Mouse (Mus musculus) liver, embryonic 11.5 days (tissue): ENCODE measurements around the gene Gm13030. TPM values are rescaled to one million over a fixed set of nuclear protein-coding genes. Genes with fewer than 3 reads are reported as not detected.
A peak's percentile ranks its signal among the peaks of the same experiment; 100 is the strongest.
"Not testable (repeated sequence)": the region's sequence is repeated elsewhere in the genome, so short reads cannot be mapped to it uniquely, and the experiment has no call there.

Source experiments
- ATAC-seq: fragments of 200-750 bp; cut with Nextera tagmentation; replicated peaks from 2 replicates; pipeline ENCODE4 v1.8.0; 2017; ENCODE audit warnings: moderate number of reproducible peaks, mild to moderate bottlenecking, moderate TSS enrichment, moderate library complexity; ENCODE audit not compliant: low FRiP score
- DNase-seq: peaks from one replicate; pipeline ENCODE4 v3.0.0-alpha.2; 2017; ENCODE audit warnings: low spot score
- H3K27ac ChIP-seq: fragments of 300-500 bp; sonication (generic); 2 replicates; pipeline ENCODE4 v1.5.1; 2014; ENCODE audit warnings: mild to moderate bottlenecking, low read depth, low read length, control low read depth
- H3K27me3 ChIP-seq: fragments of 300-500 bp; sonication (generic); replicated peaks from 2 replicates; pipeline ENCODE4 v1.6.1; 2014; ENCODE audit warnings: low read length, mixed read lengths; ENCODE audit not compliant: control insufficient read depth, insufficient read depth
- H3K36me3 ChIP-seq: fragments of 300-500 bp; sonication (generic); 2 replicates; pipeline ENCODE4 v1.6.1; 2014; ENCODE audit warnings: mild to moderate bottlenecking, low read length, moderate library complexity, mixed read lengths; ENCODE audit not compliant: control insufficient read depth, insufficient read depth
- H3K4me1 ChIP-seq: fragments of 300-500 bp; sonication (generic); replicated peaks from 2 replicates; pipeline ENCODE4 v1.6.1; 2014; ENCODE audit warnings: low read length, mixed read lengths; ENCODE audit not compliant: control insufficient read depth, insufficient read depth
- H3K4me2 ChIP-seq: fragments of 300-500 bp; sonication (generic); 2 replicates; pipeline ENCODE4 v1.6.1; 2014; ENCODE audit warnings: mild to moderate bottlenecking, control low read depth, moderate library complexity
- H3K4me3 ChIP-seq: fragments of 300-500 bp; sonication (generic); 2 replicates; pipeline ENCODE4 v1.5.1; 2014; ENCODE audit warnings: low read depth, low read length, control low read depth
- H3K9ac ChIP-seq: fragments of 300-500 bp; sonication (generic); 2 replicates; pipeline ENCODE4 v1.6.1; 2014; ENCODE audit warnings: low read depth, low read length, control low read depth
- H3K9me3 ChIP-seq: fragments of 300-500 bp; sonication (generic); 2 replicates; pipeline ENCODE4 v1.6.1; 2016; ENCODE audit warnings: low read length, inconsistent platforms, mixed read lengths; ENCODE audit not compliant: control insufficient read depth
- WGBS: fragments of 180-500 bp; shearing (Covaris S2); extraction: QIAGEN DNeasy Blood & Tissue Kit; methylation state at CpG from one replicate; pipeline ENCODE4 v1.1.7; 2014; 5-methylcytosine and 5-hydroxymethylcytosine counted together
- polyA plus RNA-seq: library from polyadenylated mRNA; unstranded; fragments of >200 nt; fragmentation: Nextera tagmentation; extraction: Ambion mirVana; gene quantifications from 2 replicates; pipeline ENCODE4 v1.2.1, GENCODE M21; 2014

Gene Gm13030
- polyA plus RNA-seq, 1 experiment from 2014 or later, result not detected

DNA sequence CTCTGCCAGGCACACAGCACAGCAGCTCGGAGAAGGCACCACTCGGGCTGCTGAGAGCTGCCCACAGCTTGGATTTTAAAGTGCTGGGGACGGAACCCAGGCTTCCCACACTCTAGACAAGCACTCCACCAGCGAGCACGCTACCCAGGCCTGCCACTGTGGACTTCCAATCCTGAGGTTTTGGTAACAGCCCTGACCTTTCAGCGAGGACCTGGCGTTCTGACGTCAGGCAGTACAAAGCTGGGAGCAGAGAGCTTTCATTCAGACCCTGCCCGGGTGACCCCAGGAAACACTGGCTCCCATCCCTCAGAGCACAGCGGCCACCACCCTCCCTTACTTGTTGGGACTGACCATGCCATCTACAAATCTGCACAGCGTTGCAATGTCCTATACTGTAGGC, 20.0 kb upstream of the Gm13030 start:
- H3K9ac ChIP-seq, H3K4me2 ChIP-seq, DNase-seq, ATAC-seq, H3K9me3 ChIP-seq, H3K27ac ChIP-seq, H3K4me3 ChIP-seq, H3K27me3 ChIP-seq, H3K4me1 ChIP-seq: not testable (repeated sequence)
- 88% methylated on average over 11 of the region's 11 CpGs for WGBS
- H3K36me3 ChIP-seq, result peaks cover 11% of the 10 kb centered on the region

DNA sequence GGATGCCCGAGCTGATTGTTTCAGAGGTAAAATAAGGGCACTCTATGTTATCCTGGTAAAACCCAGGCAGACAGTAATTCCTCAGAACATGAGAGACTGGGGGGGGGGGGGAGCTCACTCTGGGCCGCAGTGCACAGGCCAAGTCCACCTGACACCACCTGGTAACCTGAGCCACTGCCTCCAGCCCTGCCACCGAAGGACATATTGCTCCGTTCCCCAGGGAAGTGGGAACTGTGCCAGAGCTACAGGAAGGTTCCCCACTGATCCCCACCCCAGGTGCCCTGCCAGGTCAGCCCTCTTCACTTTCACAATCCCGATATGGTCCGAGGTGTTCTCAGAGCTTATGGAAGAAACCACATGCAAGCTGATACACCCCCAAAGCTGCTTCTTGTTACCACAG, 18.9 kb upstream of the Gm13030 start:
- Histone ChIP-seq H3K4me2 (no peak overlapping the region), H3K4me1 (no peaks in the 10 kb centered on the region), H3K27me3 (no peaks in the 10 kb centered on the region), H3K36me3 (peaks cover 11% of the 10 kb centered on the region), H3K27ac (no peak overlapping the region), H3K9me3 (no peaks in the 10 kb centered on the region), H3K9ac (no peak overlapping the region), H3K4me3 (no peak overlapping the region)
- no peak for ATAC-seq
- WGBS, result 81% methylated on average over 6 of the region's 6 CpGs
- DNase-seq, result no peak

DNA sequence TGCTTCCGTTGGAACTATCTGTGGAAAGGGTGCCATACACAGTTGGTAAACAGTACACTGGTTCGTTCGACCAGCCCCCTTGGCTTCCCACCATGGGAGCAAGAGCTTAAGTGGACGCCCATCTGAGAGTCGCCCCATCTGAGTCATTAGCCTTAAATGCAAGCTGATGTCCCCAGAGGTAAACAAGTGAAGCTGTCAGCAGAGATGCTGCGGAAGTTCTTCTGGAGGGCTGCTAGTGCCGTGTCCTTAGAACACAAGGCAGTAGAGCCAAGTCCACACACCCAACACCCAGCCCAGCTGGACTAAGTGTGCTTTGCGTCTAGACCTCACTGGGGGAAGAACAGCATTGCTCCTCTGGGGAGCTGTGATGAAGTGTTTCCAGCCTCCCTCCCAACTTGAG, 15.9 kb upstream of the Gm13030 start:
- WGBS, result 73% methylated on average over 8 of the region's 8 CpGs
- H3K36me3 ChIP-seq, result peaks cover 2% of the 10 kb centered on the region; the same call in 1 of the 2 replicates
- H3K27ac ChIP-seq, result no peak overlapping the region
- no peaks in the 10 kb centered on the region for H3K4me1 ChIP-seq
- ATAC-seq (no peak), DNase-seq (no peak)
- H3K4me3 ChIP-seq, result no peak overlapping the region
- H3K27me3 ChIP-seq, result no peaks in the 10 kb centered on the region
- no peak overlapping the region for H3K4me2 ChIP-seq
- no peaks in the 10 kb centered on the region for H3K9me3 ChIP-seq
- H3K9ac ChIP-seq, result no peak overlapping the region

DNA sequence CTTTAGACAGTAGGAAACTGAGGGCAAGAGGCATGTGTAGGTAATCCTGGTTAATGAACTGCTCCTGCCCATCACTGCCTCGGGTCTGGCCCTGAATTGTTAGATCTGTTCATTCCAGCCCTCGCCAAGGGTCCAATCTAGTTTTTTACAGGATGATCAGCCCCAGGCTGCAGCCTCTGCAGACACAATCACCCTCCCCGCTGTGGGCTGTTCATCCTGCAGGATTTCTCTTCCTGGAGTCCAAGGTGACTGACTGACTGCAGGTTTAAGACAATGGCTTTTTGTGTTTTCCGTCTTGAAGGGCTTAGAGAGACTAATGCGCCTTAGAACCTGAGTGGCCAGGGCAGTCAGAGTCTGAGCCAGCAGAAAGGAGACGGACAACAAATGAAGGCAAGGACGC, 15.4 kb upstream of the Gm13030 start:
- WGBS, result 73% methylated on average over 7 of the region's 7 CpGs
- Histone ChIP-seq H3K27ac (no peak overlapping the region), H3K9me3 (no peaks in the 10 kb centered on the region)

DNA sequence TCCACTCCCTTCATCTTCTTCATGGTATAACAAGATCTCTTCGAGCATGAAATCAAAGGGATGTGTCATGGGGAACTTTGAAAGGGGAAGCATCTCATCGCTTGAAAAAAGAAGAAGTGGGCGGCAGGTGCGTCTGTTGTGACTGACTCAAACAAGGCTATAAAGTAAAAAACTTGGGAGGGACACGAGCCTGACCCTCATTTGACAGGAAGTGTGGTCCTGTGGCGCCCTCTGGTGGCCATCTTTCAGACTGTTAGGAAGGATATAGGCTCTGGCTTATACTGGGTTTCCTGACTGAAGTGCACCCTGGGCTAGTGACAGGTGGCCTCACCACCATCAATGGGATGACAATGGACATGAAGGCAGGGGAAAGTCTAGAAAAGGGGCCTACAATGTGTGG, 10.5 kb upstream of the Gm13030 start:
- H3K9ac ChIP-seq, result no peak overlapping the region
- DNase-seq, result peak; percentile 64
- H3K9me3 ChIP-seq, result no peaks in the 10 kb centered on the region
- H3K27me3 ChIP-seq, result peaks cover 13% of the 10 kb centered on the region
- no peaks in the 10 kb centered on the region for H3K36me3 ChIP-seq
- H3K4me1 ChIP-seq, result no peaks in the 10 kb centered on the region
- ATAC-seq, result no peak
- no peak overlapping the region for H3K27ac ChIP-seq
- WGBS, result 11% methylated on average over 6 of the region's 6 CpGs
- no peak overlapping the region for H3K4me2 ChIP-seq
- H3K4me3 ChIP-seq, result no peak overlapping the region

More for the DNA sequence above, 15.4 kb upstream of the Gm13030 start:
- ATAC-seq (no peak), DNase-seq (no peak)
- Histone ChIP-seq H3K36me3 (no peaks in the 10 kb centered on the region), H3K4me2 (no peak overlapping the region), H3K4me1 (no peaks in the 10 kb centered on the region), H3K4me3 (no peak overlapping the region), H3K27me3 (no peaks in the 10 kb centered on the region), H3K9ac (no peak overlapping the region)

DNA sequence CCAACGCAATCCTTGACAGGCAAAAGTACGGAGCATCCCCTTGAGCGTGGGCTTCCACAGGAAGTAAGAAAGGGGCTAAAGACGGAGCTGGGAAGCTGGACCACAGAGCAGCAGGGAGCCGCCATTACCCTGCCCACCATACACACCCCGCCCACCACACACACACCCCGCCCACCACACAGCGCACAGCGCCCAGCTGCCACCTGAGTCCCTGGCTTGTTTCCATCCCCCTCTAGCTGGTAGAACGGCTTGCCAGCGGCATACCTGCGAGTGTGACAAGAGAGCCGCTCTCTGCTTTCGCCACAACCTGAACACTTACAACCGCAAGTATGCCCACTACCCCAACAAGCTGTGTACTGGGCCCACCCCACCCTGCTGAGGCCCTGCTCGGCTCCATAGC, 8.4 kb upstream of the Gm13030 start:
- WGBS, result 19% methylated on average over 16 of the region's 16 CpGs
- DNase-seq, result no peak
- no peak overlapping the region for H3K27ac ChIP-seq

DNA sequence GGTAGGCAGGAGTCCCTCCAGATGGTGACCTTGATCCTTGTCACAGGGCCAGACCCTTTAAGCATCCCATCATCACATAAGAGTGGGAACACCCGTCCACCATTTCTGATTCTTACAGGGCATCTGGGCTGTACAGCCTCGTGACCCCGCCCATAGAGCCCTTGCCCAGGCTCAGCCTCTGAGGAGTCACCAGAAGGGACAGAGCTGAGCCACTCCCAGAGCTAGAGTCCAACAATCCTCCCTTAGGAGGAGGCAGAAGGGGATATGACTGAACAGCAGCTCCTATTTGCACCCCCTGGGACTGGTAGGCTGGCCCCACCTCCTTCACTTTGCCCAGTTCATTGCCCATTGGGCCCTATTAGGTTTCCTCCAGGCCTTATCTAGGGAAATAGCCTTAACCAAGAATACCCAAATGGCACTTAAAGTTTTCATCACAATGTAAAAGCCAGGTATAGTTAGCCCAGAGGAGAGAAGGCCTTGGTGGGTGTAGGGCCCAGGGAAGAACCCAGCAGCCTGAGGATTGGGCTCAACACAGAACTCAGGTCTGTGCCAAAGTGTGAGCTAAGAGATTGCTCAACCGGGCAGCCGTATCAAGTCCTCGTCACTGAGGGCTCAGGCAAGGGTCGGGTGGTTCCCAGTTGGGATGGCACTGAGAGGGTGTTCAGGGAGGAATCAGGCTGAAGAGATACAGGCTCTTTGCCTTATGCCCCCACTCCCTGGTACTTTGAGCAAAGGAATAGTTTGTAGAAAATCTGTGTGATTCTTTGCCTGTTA, 7.2 kb upstream of the Gm13030 start:
- WGBS, result 73% methylated on average over 7 of the region's 7 CpGs
- H3K9ac ChIP-seq, result no peak overlapping the region

More for the DNA sequence above, 8.4 kb upstream of the Gm13030 start:
- H3K9ac ChIP-seq, result no peak overlapping the region
- H3K4me1 ChIP-seq, result no peaks in the 10 kb centered on the region
- H3K36me3 ChIP-seq, result no peaks in the 10 kb centered on the region
- peak overlapping the region; percentile 17; the same call in 1 of the 2 replicates for H3K4me2 ChIP-seq
- peaks cover 13% of the 10 kb centered on the region for H3K27me3 ChIP-seq
- ATAC-seq, result no peak
- no peak overlapping the region for H3K4me3 ChIP-seq
- H3K9me3 ChIP-seq, result no peaks in the 10 kb centered on the region

DNA sequence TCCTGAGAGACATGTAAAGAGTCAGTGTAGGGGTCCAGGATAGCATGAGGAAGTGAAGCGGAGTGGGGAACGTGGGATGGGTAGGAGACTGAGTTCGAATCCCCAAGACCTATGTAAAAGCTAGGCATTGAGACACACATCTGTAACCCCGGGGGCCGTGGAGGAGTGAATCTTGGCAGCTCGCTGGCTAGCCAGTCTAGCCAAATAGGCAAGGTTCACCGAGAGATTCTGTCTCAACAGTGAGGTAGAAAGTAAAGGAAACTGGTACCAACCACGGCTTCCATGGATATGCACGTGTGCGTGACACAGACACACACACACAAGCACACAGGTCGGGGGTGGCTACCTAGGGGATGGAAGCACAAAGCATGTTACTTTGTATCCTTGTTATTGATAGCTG, 6.0 kb upstream of the Gm13030 start:
- DNase-seq, result no peak
- Histone ChIP-seq H3K9ac (no peak overlapping the region), H3K4me3 (no peak overlapping the region)

More for the DNA sequence above, 7.2 kb upstream of the Gm13030 start:
- no peaks in the 10 kb centered on the region for H3K36me3 ChIP-seq
- no peak overlapping the region for H3K4me3 ChIP-seq
- no peak for ATAC-seq
- H3K27ac ChIP-seq, result no peak overlapping the region
- H3K4me1 ChIP-seq, result no peaks in the 10 kb centered on the region
- H3K9me3 ChIP-seq, result no peaks in the 10 kb centered on the region
- H3K4me2 ChIP-seq, result no peak overlapping the region
- no peak for DNase-seq
- H3K27me3 ChIP-seq, result peaks cover 13% of the 10 kb centered on the region

DNA sequence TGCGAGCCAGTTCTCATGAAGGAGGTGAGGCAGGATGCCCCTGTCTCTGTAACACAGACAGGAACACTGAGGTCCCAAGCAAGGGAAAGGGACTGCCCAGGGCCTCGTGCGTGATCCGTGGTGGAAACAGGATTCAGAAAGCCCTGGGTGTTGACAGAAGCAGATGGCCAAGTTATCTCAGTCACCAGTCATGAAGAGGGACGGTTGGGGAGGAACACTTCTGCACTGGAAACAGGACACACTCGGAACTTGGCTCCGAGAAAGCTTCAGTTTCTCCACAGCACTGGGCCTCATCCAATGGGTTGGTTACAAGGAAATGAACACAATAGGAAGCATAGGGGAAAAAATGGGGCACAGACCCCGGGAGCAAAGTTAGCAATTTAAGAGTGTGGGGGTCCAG, 5.0 kb upstream of the Gm13030 start:
- H3K9ac ChIP-seq, result no peak overlapping the region
- H3K36me3 ChIP-seq, result no peaks in the 10 kb centered on the region
- no peaks in the 10 kb centered on the region for H3K4me1 ChIP-seq
- ATAC-seq (no peak), DNase-seq (no peak)
- H3K4me2 ChIP-seq, result no peak overlapping the region
- 55% methylated on average over 8 of the region's 8 CpGs for WGBS
- peaks cover 13% of the 10 kb centered on the region for H3K27me3 ChIP-seq
- H3K4me3 ChIP-seq, result no peak overlapping the region
- no peak overlapping the region for H3K27ac ChIP-seq
- H3K9me3 ChIP-seq, result no peaks in the 10 kb centered on the region

More for the DNA sequence above, 6.0 kb upstream of the Gm13030 start:
- Histone ChIP-seq H3K9me3 (no peaks in the 10 kb centered on the region), H3K4me1 (no peaks in the 10 kb centered on the region), H3K36me3 (no peaks in the 10 kb centered on the region), H3K27me3 (peaks cover 13% of the 10 kb centered on the region), H3K4me2 (no peak overlapping the region), H3K27ac (no peak overlapping the region)
- WGBS, result 80% methylated on average over 11 of the region's 11 CpGs
- ATAC-seq, result no peak
